In the genomic region with DNA sequence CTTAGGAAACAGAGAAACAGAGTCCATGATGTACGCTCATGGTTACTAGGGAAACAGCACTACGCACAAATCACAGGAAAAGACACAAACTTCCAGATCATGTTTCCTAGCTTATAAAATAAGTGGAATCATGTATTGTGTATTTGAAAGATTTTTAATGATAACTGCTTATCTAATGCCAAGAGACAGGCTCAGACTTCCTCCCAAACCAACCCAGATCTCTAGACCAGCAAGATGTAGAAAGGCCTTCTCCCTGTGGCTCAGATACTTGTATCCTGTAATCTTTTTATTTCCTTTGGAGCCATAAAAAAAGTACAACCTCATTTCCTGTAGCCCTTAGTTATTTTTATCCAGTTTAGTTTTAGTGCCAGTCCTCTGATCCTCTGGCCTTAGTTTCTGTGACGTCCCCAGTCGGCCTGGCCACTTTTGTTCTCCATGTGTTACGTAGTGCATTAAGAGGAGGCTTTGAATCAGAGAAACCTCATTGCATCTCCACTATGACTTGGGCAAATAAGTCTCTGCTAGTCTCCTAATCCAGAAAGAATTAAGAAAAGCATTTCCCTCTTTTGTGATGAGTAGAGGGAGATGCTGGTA, we compare ENCODE assay signal across 24 mouse cellular contexts. TPM values are rescaled to one million over a fixed set of nuclear protein-coding genes. Genes with fewer than 3 reads are reported as not detected.
DNase-seq lines count a peak whose midpoint lies in the region; ATAC-seq lines count a peak whose summit lies in the region.
"Had no signal": no experiment of that assay in that cellular context is flagged by ENCODE, and none has a peak within 500 bp of the region (broad histone marks: within the 10 kb centered on the region; RNA-seq: fewer than 3 reads in every experiment).

No protein-coding gene starts in this region.

- H3K27me3 ChIP-seq in kidney, embryonic 15.5 days, result no peaks in the 10 kb centered on the region
- no peaks in the 10 kb centered on the region for H3K27me3 ChIP-seq in hindbrain, embryonic 11.5 days (ENCODE audit: control insufficient read depth, insufficient read depth, low read length)
- H3K27me3 ChIP-seq: CH12.LX; forebrain, embryonic 13.5 days; heart, embryonic 15.5 days; Patski had no signal

- no peaks in the 10 kb centered on the region for H3K36me3 ChIP-seq in kidney, embryonic 15.5 days
- H3K36me3 ChIP-seq in hindbrain, embryonic 11.5 days (ENCODE audit: control insufficient read depth, insufficient read depth, low read length), result no peaks in the 10 kb centered on the region
- H3K36me3 ChIP-seq: embryonic facial prominence, embryonic 10.5 days; heart, embryonic 10.5 days; heart, embryonic 15.5 days had no signal

- no peak for DNase-seq in frontal cortex, postnatal 25 days (ENCODE audit: low spot score in 2 of 2)
- DNase-seq in kidney, adult 9 months, result peak; percentile 45
- DNase-seq in 416B (ENCODE audit: low read depth), result peak; percentile 23
- DNase-seq in kidney, postnatal 10 days, result peak; percentile 32
- no peak for DNase-seq in hindbrain, embryonic 11.5 days (ENCODE audit: low spot score)
- no peak for DNase-seq in urinary bladder, postnatal 4 days (ENCODE audit: low spot score in 2 of 2)
- DNase-seq: adrenal gland, adult 2 months; adrenal gland, postnatal 36 days; cerebellum, adult 2 months; cerebellum, postnatal 10 days; forebrain, postnatal 0 days; gastrocnemius, postnatal 36 days; heart, adult 18-20 months; heart, postnatal 14 days had no signal

- no peak overlapping the region for H3K27ac ChIP-seq in kidney, embryonic 15.5 days
- H3K27ac ChIP-seq in hindbrain, embryonic 11.5 days (ENCODE audit: low read depth, low read length), result no peak overlapping the region
- H3K27ac ChIP-seq: embryonic facial prominence, embryonic 10.5 days; forebrain, embryonic 13.5 days; heart, embryonic 10.5 days; heart, embryonic 15.5 days; hindbrain, embryonic 14.5 days had no signal

- H3K9me3 ChIP-seq in kidney, embryonic 15.5 days (replicated peaks), result no peaks in the 10 kb centered on the region
- H3K9me3 ChIP-seq in hindbrain, embryonic 11.5 days (ENCODE audit: control insufficient read depth, low read length), result no peaks in the 10 kb centered on the region
- H3K9me3 ChIP-seq: embryonic facial prominence, embryonic 10.5 days; forebrain, embryonic 13.5 days; heart, embryonic 10.5 days; heart, embryonic 15.5 days had no signal

- no peaks in the 10 kb centered on the region; the same call in 1 of the 2 replicates for H3K4me1 ChIP-seq in kidney, embryonic 15.5 days
- H3K4me1 ChIP-seq in hindbrain, embryonic 11.5 days (replicated peaks; ENCODE audit: control insufficient read depth, insufficient read depth, low read length), result no peaks in the 10 kb centered on the region
- H3K4me1 ChIP-seq: embryonic facial prominence, embryonic 10.5 days; forebrain, embryonic 13.5 days; heart, embryonic 10.5 days; heart, embryonic 15.5 days had no signal

- ATAC-seq in frontal cortex, adult (ENCODE audit: low TSS enrichment), result peak; percentile 16; the same call in 1 of the 2 replicates
- no peak for ATAC-seq in kidney, embryonic 15.5 days (replicated peaks; ENCODE audit: low FRiP score)
- no peak for ATAC-seq in hindbrain, embryonic 11.5 days (ENCODE audit: low FRiP score)
- ATAC-seq: activated CD4-positive, CD25-positive, alpha-beta regulatory T cell, adult 4 months; forebrain, embryonic 13.5 days; forebrain, postnatal 0 days; Patski had no signal

- H3K4me2 ChIP-seq in kidney, embryonic 15.5 days, result no peak overlapping the region
- H3K4me2 ChIP-seq in hindbrain, embryonic 11.5 days (replicated peaks; ENCODE audit: low read depth, low read length), result no peak overlapping the region
- H3K4me2 ChIP-seq: forebrain, embryonic 13.5 days; heart, embryonic 15.5 days; hindbrain, embryonic 14.5 days had no signal

- 68% methylated on average over 5 of the region's 5 CpGs for WGBS in kidney, embryonic 15.5 days
- 93% methylated on average over 5 of the region's 5 CpGs for WGBS in hindbrain, embryonic 11.5 days

- no peak overlapping the region for H3K4me3 ChIP-seq in kidney, embryonic 15.5 days (replicated peaks)
- no peak overlapping the region for H3K4me3 ChIP-seq in hindbrain, embryonic 11.5 days (ENCODE audit: low read depth, low read length)
- H3K4me3 ChIP-seq: embryonic facial prominence, embryonic 10.5 days; forebrain, embryonic 13.5 days; heart, embryonic 10.5 days; heart, embryonic 15.5 days had no signal

- H3K9ac ChIP-seq in kidney, embryonic 15.5 days, result no peak overlapping the region
- H3K9ac ChIP-seq in hindbrain, embryonic 11.5 days (ENCODE audit: low read depth, low read length), result no peak overlapping the region
- H3K9ac ChIP-seq: forebrain, embryonic 13.5 days; forebrain, postnatal 0 days; heart, embryonic 15.5 days; hindbrain, embryonic 14.5 days had no signal

RNA-seq across cellular contexts. Expression of a gene that starts 34.9 kb away (rescaled TPM):
- polyA plus RNA-seq in kidney, embryonic 15.5 days (2015; fragmentation: Nextera tagmentation; extraction: Ambion mirVana), result 11.4 and 13.9 TPM in 2 replicates
- 8.3 and 8.6 TPM in 2 replicates for polyA plus RNA-seq in hindbrain, embryonic 11.5 days (2014; fragmentation: Nextera tagmentation; extraction: Ambion mirVana)

Comparison
In these comparisons a context has a peak if more than half of its experiments do, and no peak if none do; other contexts are left out.
1. DNase-seq: peak in kidney, adult 9 months (single experiment), 416B (single experiment) and kidney, postnatal 10 days (single experiment); none in frontal cortex, postnatal 25 days (0 of 2), hindbrain, embryonic 11.5 days (single experiment) and urinary bladder, postnatal 4 days (0 of 2).